Mouse (Mus musculus): ENCODE data around the gene Rab3b. TPM values are rescaled to one million over a fixed set of nuclear protein-coding genes. Genes with fewer than 3 reads are reported as not detected.

The Rab3b gene
- polyA plus RNA-seq, 1 experiment from 2014 or later: 9.7 TPM

DNA sequence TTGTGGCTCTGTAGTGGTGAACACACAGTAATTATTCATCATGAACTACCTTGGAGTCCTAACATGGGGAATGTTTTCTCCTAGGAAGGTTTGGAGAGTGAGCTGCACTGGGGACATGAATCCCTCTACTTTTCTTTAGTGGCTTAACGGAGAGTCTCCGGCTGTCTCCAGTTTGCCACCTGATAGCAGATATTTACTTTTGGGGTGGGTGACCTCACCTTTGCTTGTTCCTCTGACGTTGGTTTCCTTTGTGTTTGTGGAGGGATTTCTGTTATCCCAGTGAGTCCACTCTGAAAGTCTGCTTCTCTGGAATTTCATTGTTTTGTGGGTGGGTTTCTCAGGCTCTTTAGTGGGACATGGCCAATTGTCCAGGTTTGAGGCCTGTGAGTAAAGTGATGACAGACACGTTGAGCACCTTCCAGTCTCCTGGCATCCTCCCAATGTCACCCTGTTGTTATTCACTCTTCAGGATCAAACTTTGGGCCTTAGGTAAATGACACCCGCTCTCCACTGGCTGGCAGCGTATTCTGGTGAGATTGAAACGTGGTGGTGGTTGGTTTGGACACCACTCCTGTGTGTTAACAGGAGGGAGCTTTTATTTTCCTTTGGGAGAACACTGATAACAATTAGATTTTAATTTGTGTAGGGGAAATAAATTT is 36.8 kb upstream of the Rab3b start:
- ATAC-seq (replicated peaks; ENCODE audit: low FRiP score) (no peak), DNase-seq (ENCODE audit: low spot score) (no peak)
- H3K4me2 ChIP-seq: no peak overlapping the region
- peaks cover 2% of the 10 kb centered on the region; the same call in 1 of the 2 replicates for H3K36me3 ChIP-seq (ENCODE audit: control insufficient read depth, insufficient read depth, low read length)
- 74% methylated on average over 7 of the region's 7 CpGs for WGBS
- no peak overlapping the region for H3K27ac ChIP-seq (ENCODE audit: low read depth, low read length)
- H3K9ac ChIP-seq (ENCODE audit: low read depth, low read length): no peak overlapping the region
- H3K4me3 ChIP-seq (ENCODE audit: low read depth, low read length): no peak overlapping the region
- no peaks in the 10 kb centered on the region for H3K27me3 ChIP-seq (replicated peaks; ENCODE audit: control insufficient read depth, insufficient read depth, low read length)
- H3K4me1 ChIP-seq (replicated peaks; ENCODE audit: control insufficient read depth, insufficient read depth, low read length): peaks cover 4% of the 10 kb centered on the region; the same call in 1 of the 2 replicates
- H3K9me3 ChIP-seq (ENCODE audit: control insufficient read depth, low read length): no peaks in the 10 kb centered on the region

GRCm38 (mm10) chr4:108843336-108843735 is 35.5 kb upstream of the Rab3b start:
- ATAC-seq (replicated peaks; ENCODE audit: low FRiP score): no peak
- Histone ChIP-seq H3K4me2 (no peak overlapping the region), H3K27ac (ENCODE audit: low read depth, low read length) (no peak overlapping the region), H3K9ac (ENCODE audit: low read depth, low read length) (no peak overlapping the region), H3K36me3 (ENCODE audit: control insufficient read depth, insufficient read depth, low read length) (peaks cover under 1% of the 10 kb centered on the region; the same call in 1 of the 2 replicates), H3K27me3 (replicated peaks; ENCODE audit: control insufficient read depth, insufficient read depth, low read length) (no peaks in the 10 kb centered on the region), H3K4me1 (replicated peaks; ENCODE audit: control insufficient read depth, insufficient read depth, low read length) (peaks cover 4% of the 10 kb centered on the region; the same call in 1 of the 2 replicates), H3K4me3 (ENCODE audit: low read depth, low read length) (no peak overlapping the region), H3K9me3 (ENCODE audit: control insufficient read depth, low read length) (no peaks in the 10 kb centered on the region)
- no peak for DNase-seq (ENCODE audit: low spot score)

DNA sequence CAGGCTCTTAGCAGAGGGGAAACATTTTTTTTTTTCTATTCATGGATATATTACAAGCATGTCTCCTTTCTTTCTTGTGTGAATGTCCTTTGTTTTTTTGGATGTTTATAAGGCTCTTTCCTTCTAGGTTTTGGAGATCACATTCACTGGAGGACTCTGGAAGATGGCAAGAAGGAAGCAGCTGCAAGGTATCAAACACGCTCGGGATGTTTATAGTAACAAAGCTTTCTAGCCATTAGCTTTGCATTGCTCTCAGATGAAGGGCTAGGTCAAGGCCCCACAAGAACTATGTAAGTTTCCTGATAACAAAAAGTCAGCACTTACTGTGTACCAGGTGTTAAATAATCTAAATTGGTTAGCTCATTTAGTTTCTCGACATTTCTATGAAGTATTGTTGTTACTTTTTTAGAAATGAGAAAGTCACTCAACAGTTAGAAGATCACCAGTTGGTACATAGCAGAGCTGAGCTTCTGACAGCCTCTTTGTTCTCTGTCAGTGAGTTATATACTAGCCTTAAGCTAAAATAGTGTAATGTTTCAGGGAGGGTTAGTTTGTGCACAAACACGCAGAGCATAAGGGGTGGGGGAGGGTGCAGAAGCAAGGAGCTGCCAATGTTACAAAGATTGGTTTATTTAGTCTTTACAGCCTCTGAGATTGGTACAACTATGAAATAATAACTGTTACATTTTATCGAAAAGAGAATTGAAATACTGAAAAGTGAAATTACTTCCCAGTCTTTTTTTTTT is 32.9 kb upstream of the Rab3b start:
- H3K4me1 ChIP-seq (replicated peaks; ENCODE audit: control insufficient read depth, insufficient read depth, low read length): peaks cover 15% of the 10 kb centered on the region; the same call in 1 of the 2 replicates
- no peak overlapping the region for H3K9ac ChIP-seq (ENCODE audit: low read depth, low read length)
- WGBS: 74% methylated on average over 5 of the region's 5 CpGs
- no peak overlapping the region for H3K4me3 ChIP-seq (ENCODE audit: low read depth, low read length)
- ATAC-seq (replicated peaks; ENCODE audit: low FRiP score) (no peak), DNase-seq (ENCODE audit: low spot score) (no peak)
- H3K36me3 ChIP-seq (ENCODE audit: control insufficient read depth, insufficient read depth, low read length): no peaks in the 10 kb centered on the region
- no peak overlapping the region for H3K4me2 ChIP-seq
- no peak overlapping the region for H3K27ac ChIP-seq (ENCODE audit: low read depth, low read length)
- no peaks in the 10 kb centered on the region for H3K27me3 ChIP-seq (replicated peaks; ENCODE audit: control insufficient read depth, insufficient read depth, low read length)
- H3K9me3 ChIP-seq (ENCODE audit: control insufficient read depth, low read length): no peaks in the 10 kb centered on the region

DNA sequence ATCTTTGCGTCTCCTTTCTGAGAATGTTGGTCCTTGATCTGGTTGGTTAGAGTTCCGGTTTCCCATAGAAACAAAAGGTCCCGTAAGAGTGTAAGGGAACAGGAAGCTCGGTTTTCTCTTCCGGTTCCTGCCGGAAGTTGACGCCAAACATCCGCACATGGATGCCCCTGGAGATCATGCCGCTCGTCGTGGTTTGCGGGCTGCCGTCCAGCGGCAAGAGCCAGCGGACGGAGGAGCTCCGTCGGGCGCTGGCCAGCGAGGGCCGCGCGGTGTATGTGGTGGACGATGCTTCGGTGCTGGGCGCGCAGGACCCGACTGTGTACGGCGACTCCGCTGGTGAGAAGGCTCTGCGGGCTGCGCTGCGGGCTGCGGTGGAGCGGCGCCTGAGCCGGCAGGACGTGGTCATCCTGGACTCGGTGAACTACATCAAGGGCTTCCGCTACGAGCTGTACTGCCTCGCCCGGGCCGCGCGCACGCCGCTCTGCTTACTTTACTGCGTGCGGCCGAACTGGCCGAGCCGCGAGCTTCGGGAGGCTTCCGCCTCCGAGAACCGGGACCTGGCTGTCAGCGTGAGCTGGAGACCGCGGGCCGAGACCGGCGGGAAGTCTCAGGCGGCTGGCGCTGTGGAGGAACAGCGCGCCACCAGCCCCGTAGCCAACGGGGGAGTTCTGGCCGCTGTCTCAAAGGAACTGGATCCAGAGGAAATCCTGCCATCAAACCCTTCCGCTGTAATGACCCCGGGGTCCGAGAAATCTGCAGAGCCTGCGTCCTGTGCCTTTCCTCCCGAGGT is 31.0 kb upstream of the Rab3b start, which contains the start of gene Kti12:
Gene Kti12, plus strand, starts transcription at position 71 of the 790 bp plus-strand sequence.
- Histone ChIP-seq H3K4me1 (replicated peaks; ENCODE audit: control insufficient read depth, insufficient read depth, low read length) (peaks cover 15% of the 10 kb centered on the region; the same call in 1 of the 2 replicates), H3K9me3 (ENCODE audit: control insufficient read depth, low read length) (no peaks in the 10 kb centered on the region), H3K4me2 (peak within 1 kb of the TSS; percentile 97), H3K4me3 (ENCODE audit: low read depth, low read length) (peak within 1 kb of the TSS; percentile 97), H3K9ac (ENCODE audit: low read depth, low read length) (peak within 1 kb of the TSS; percentile 94), H3K27me3 (replicated peaks; ENCODE audit: control insufficient read depth, insufficient read depth, low read length) (no peaks in the 10 kb centered on the region), H3K27ac (ENCODE audit: low read depth, low read length) (peak within 1 kb of the TSS; percentile 92), H3K36me3 (ENCODE audit: control insufficient read depth, insufficient read depth, low read length) (no peaks in the 10 kb centered on the region)
- DNase-seq (ENCODE audit: low spot score) (peak; percentile 81), ATAC-seq (replicated peaks; ENCODE audit: low FRiP score) (peak; percentile 86)
- under 1% methylated on average over 77 of the region's 77 CpGs for WGBS

DNA sequence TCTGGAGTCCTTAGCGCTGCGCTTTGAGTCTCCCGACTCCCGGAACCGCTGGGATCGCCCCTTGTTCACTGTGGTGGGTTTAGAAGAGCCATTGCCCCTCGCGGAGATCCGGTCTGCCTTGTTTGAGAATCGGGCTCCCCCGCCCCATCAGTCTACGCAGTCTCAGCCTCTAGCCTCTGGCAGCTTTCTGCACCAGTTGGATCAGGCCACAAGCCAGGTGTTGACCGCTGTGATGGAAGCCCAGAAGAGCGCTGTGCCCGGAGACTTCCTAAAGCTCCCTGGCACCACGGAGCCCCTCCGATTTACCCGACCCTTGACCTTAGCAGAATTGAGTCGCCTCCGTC is 30.4 kb upstream of the Rab3b start, which contains the start of gene A730015C16Rik:
Gene A730015C16Rik, minus strand, starts transcription at position 115 of the 344 bp plus-strand sequence.
- H3K9ac ChIP-seq (ENCODE audit: low read depth, low read length): peak within 1 kb of the TSS; percentile 94
- ATAC-seq (replicated peaks; ENCODE audit: low FRiP score) (peak; percentile 46; the same call in 1 of the 2 replicates), DNase-seq (ENCODE audit: low spot score) (no peak)
- H3K9me3 ChIP-seq (ENCODE audit: control insufficient read depth, low read length): no peaks in the 10 kb centered on the region
- H3K4me1 ChIP-seq (replicated peaks; ENCODE audit: control insufficient read depth, insufficient read depth, low read length): peaks cover 14% of the 10 kb centered on the region; the same call in 1 of the 2 replicates
- peak within 1 kb of the TSS; percentile 97 for H3K4me3 ChIP-seq (ENCODE audit: low read depth, low read length)
- peak within 1 kb of the TSS; percentile 92 for H3K27ac ChIP-seq (ENCODE audit: low read depth, low read length)
- H3K4me2 ChIP-seq: peak within 1 kb of the TSS; percentile 97
- 7% methylated on average over 20 of the region's 20 CpGs for WGBS
- H3K27me3 ChIP-seq (replicated peaks; ENCODE audit: control insufficient read depth, insufficient read depth, low read length): no peaks in the 10 kb centered on the region
- H3K36me3 ChIP-seq (ENCODE audit: control insufficient read depth, insufficient read depth, low read length): 0 out of 2 replicates have a peak, but pooled peaks cover 2% of the 10 kb centered on the region

DNA sequence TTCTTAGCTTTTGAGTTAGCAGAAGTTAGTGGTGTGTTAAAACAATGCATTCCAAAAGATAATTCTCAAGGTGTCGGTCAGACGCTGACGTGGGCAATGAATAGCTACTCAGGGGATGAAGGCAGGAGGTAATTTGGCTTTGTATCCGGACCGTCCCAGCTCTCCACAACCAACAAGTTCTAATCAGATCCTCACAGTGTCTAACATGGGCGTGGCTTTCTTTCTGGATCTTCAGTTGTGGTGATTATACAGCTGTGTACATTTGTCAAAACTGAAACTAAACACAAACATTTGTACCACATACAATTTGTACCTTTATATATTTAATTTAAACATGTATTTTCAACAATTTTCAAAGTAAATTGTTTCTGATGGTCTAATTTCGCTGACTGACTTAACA is 12.1 kb upstream of the Rab3b start:
- WGBS: 53% methylated on average over 7 of the region's 7 CpGs
- no peaks in the 10 kb centered on the region for H3K27me3 ChIP-seq (replicated peaks; ENCODE audit: control insufficient read depth, insufficient read depth, low read length)
- H3K4me1 ChIP-seq (replicated peaks; ENCODE audit: control insufficient read depth, insufficient read depth, low read length): 0 out of 2 replicates have a peak, but pooled peaks cover 2% of the 10 kb centered on the region
- H3K27ac ChIP-seq (ENCODE audit: low read depth, low read length): no peak overlapping the region
- peak overlapping the region; percentile 47 for H3K4me2 ChIP-seq
- no peak for DNase-seq (ENCODE audit: low spot score)
- no peak overlapping the region for H3K9ac ChIP-seq (ENCODE audit: low read depth, low read length)
- no peaks in the 10 kb centered on the region for H3K9me3 ChIP-seq (ENCODE audit: control insufficient read depth, low read length)
- H3K36me3 ChIP-seq (ENCODE audit: control insufficient read depth, insufficient read depth, low read length): peaks cover 2% of the 10 kb centered on the region; the same call in 1 of the 2 replicates
- ATAC-seq (replicated peaks; ENCODE audit: low FRiP score): peak; percentile 90
- no peak overlapping the region for H3K4me3 ChIP-seq (ENCODE audit: low read depth, low read length)

DNA sequence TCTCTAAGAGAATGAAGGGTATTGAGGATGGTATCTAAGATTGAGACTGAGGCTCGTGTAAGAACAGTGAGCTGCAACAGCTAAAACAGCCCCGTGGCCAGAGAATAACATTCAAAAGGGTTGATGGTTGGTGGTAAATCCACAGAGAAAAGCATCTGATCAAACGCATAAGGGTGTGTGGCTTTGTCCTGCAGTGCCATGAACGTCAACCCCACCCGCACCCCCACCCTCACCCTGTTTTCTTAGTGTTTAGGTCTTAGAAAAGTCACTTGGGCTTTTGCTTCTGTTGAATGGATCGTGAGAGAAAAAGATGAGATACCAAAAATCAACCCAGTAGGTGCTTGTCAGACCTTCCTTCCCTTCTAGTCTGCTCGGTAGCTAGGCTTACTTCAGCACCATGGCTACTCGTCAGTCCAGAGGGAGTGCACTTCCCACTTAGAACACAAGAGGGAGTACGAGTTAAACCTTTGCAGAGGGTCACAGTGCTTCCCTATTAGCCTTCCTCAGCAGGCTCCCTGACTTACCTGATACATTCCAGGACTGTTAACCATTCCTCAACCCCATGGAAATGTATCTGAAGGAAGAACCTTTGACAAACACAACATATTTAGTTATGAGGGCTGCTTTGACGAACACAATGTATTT is 9.0 kb upstream of the Rab3b start:
- Histone ChIP-seq H3K27me3 (replicated peaks; ENCODE audit: control insufficient read depth, insufficient read depth, low read length) (no peaks in the 10 kb centered on the region), H3K4me1 (replicated peaks; ENCODE audit: control insufficient read depth, insufficient read depth, low read length) (0 out of 2 replicates have a peak, but pooled peaks cover 2% of the 10 kb centered on the region), H3K4me3 (ENCODE audit: low read depth, low read length) (no peak overlapping the region), H3K9ac (ENCODE audit: low read depth, low read length) (no peak overlapping the region), H3K4me2 (no peak overlapping the region), H3K36me3 (ENCODE audit: control insufficient read depth, insufficient read depth, low read length) (no peaks in the 10 kb centered on the region), H3K27ac (ENCODE audit: low read depth, low read length) (no peak overlapping the region), H3K9me3 (ENCODE audit: control insufficient read depth, low read length) (no peaks in the 10 kb centered on the region)
- WGBS: 36% methylated on average over 10 of the region's 10 CpGs
- ATAC-seq (replicated peaks; ENCODE audit: low FRiP score): peak; percentile 75
- peak; percentile 59 for DNase-seq (ENCODE audit: low spot score)

DNA sequence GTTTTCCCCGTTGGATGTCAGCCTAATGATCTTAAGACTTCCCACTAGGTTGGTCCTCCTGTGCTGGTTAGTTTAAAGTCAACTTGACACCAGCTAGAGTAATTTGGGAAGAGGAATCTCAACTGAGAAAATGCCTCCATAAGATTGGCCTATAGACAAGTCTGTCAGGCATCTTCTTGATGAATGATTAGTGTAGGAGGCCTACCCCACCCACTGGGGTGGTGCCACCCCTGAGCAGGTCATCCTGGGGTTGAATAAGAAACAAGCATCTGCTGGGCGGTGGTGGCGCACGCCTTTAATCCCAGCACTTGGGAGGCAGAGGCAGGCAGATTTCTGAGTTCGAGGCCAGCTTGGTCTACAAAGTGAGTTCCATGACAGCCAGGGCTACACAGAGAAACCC is 5.1 kb upstream of the Rab3b start:
- ATAC-seq (replicated peaks; ENCODE audit: low FRiP score) (no peak), DNase-seq (ENCODE audit: low spot score) (no peak)
- H3K4me2 ChIP-seq: no peak overlapping the region
- WGBS: 73% methylated on average over 5 of the region's 5 CpGs
- no peak overlapping the region for H3K4me3 ChIP-seq (ENCODE audit: low read depth, low read length)
- H3K36me3 ChIP-seq (ENCODE audit: control insufficient read depth, insufficient read depth, low read length): no peaks in the 10 kb centered on the region
- H3K27ac ChIP-seq (ENCODE audit: low read depth, low read length): no peak overlapping the region
- 0 out of 2 replicates have a peak, but pooled peaks cover 4% of the 10 kb centered on the region for H3K27me3 ChIP-seq (replicated peaks; ENCODE audit: control insufficient read depth, insufficient read depth, low read length)
- H3K9ac ChIP-seq (ENCODE audit: low read depth, low read length): no peak overlapping the region
- no peaks in the 10 kb centered on the region for H3K9me3 ChIP-seq (ENCODE audit: control insufficient read depth, low read length)
- H3K4me1 ChIP-seq (replicated peaks; ENCODE audit: control insufficient read depth, insufficient read depth, low read length): no peaks in the 10 kb centered on the region
